Mouse (Mus musculus): ENCODE data around the gene Tshz2.

DNA sequence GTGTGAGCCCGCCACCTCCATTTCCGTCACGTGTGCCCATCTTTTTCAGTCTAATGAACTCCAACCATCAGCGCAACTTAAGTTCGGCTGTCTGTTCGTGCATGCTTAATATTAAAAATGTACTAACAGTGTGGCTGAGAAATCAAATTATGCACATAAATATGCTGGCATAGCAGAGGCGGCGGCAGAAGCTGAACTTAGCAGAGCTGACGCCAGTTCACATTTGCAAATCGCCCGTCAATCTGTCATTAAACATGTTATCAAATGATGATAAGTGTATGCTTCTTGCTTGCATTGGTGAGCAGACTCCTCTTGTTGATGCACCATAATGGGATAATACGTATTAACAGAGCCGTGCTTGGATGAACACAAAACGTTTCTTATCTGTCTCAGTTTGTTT is 280.0 kb downstream of the Tshz2 start:
- TF ChIP-seq CTCF (IDR thresholded peaks at IDR 0.05; ENCODE audit: control insufficient read depth, insufficient read depth, insufficient read length), result no peak
- TF ChIP-seq MAX (IDR thresholded peaks at IDR 0.05), result no peak
- no peak for TF ChIP-seq MYOG (IDR thresholded peaks at IDR 0.05; ENCODE audit: control insufficient read depth, extremely low read depth, insufficient read length)
- no peak for TF ChIP-seq FOSL1 (IDR thresholded peaks at IDR 0.05; ENCODE audit: insufficient read depth, low read length, poor library complexity, severe bottlenecking)
- no peak for TF ChIP-seq CEBPB (IDR thresholded peaks at IDR 0.05; ENCODE audit: low read depth)
- no peak for TF ChIP-seq MYOD1 (IDR thresholded peaks at IDR 0.05; ENCODE audit: control insufficient read depth, insufficient read length, low read depth)
- TF ChIP-seq USF1 (IDR thresholded peaks at IDR 0.05; ENCODE audit: low read depth), result no peak
